Mouse (Mus musculus): ENCODE results near the gene Isca2. TPM values are rescaled to one million over a fixed set of nuclear protein-coding genes. Genes with fewer than 3 reads are reported as not detected.

Isca2 gene
- polyA plus RNA-seq, 1 experiment = 80.2 TPM

DNA sequence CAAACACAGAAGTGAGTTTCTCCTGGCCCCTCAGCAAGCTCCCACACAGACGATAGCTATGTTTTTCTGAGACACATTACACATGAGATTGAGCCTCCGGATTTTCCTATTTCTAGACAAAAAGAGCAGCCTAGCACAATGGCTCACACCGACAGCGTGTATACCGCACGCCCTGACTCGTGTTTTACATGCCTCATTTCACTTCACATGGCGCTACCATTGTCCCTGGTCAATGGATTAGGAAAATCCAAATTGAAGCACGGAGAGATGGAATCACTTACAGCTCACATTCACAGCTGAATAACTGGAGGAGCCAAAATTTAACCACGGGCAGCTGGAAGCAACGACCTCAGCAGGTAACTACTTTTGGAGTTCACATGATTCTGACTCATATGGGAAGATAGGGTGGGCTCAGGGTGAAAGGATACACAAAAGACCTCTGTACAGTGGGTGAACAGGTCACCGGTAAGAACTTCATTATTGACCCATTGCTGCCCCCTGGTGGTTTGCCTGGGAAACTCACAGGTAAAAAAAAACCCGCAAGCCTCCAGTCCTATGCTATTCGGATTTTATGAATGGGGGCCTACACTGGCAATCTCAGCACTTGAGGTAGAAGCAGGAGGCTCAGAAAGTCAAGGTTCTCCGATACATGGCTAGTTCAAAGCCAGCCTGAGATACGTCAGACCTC lies 17.9 kb upstream of the Isca2 start:
- no peak for TF ChIP-seq POLR2A (IDR thresholded peaks at IDR 0.05; ENCODE audit: borderline replicate concordance, extremely low read depth, insufficient read depth, insufficient read length, poor library complexity, severe bottlenecking)
- peak; percentile 78 for TF ChIP-seq CTCF (IDR thresholded peaks at IDR 0.05; ENCODE audit: borderline replicate concordance, extremely low read depth, insufficient read depth, insufficient read length)
- peak; percentile 79 for DNase-seq (ENCODE audit: low read depth)

DNA sequence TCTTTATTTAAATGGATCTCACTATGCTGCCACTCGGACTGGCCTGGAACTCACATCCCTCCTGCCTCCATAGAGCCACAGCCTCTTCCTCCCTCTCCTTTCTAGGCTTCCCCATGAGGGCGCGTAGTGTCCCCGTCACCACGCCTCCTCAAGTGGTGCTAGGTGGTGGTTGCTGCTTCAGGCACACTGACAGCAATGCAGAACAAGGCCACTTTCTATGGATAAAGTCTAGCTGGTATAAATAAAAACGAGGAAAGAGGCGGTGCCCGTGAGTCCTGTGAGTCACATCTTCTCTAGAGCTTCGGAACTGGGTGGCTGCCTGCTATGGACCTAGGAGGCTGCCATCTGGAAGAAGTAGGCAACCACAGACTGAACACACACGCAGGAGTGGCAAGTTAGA lies 17.0 kb upstream of the Isca2 start:
- no peak for TF ChIP-seq CTCF (IDR thresholded peaks at IDR 0.05; ENCODE audit: borderline replicate concordance, extremely low read depth, insufficient read depth, insufficient read length)
- no peak for TF ChIP-seq POLR2A (IDR thresholded peaks at IDR 0.05; ENCODE audit: borderline replicate concordance, extremely low read depth, insufficient read depth, insufficient read length, poor library complexity, severe bottlenecking)
- DNase-seq (ENCODE audit: low read depth) = no peak

DNA sequence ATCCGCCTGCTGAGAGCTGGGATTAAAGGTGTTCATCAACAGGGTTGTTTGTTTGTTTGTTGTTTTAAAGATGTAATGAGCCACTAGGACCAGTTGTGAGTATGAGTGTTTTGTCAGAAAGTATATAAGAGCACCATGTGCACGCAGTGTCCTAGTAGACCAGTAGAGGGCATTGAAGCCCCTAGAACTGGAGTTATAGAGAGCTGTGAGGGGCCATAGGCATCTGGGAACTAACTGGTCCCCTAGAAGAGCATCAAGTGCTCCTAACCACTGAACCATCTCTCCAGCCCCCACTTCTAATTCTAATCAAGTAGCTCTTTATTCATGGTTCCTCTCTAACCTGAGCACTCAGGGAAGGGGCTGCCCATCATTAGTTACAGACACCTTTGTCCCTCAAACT lies 14.0 kb upstream of the Isca2 start:
- DNase-seq (ENCODE audit: low read depth) = peak; percentile 50

DNA sequence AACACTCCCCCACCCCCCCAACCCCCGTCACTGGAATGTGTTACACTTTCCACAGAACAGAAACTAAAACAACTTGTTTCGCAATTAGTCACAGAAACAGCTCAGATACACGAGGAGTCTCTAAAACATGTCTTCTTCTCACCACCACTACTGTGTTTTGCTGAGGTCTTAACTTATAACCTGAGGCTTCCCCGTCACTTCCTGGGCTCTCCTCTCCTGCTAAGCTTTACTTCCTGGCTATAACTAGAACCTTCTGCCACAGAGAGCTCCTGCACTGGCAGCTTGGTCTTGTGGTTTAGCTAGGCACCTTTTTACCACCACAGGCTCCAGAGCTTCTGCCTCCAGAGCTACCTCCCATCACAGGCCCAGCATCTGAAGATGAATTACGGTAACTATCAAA lies 10.5 kb upstream of the Isca2 start:
- no peak for DNase-seq (ENCODE audit: low read depth)
- TF ChIP-seq CTCF (IDR thresholded peaks at IDR 0.05; ENCODE audit: borderline replicate concordance, extremely low read depth, insufficient read depth, insufficient read length) (no peak), POLR2A (IDR thresholded peaks at IDR 0.05; ENCODE audit: borderline replicate concordance, extremely low read depth, insufficient read depth, insufficient read length, poor library complexity, severe bottlenecking) (no peak)

More for the DNA sequence above, 14.0 kb upstream of the Isca2 start:
- TF ChIP-seq POLR2A (IDR thresholded peaks at IDR 0.05; ENCODE audit: borderline replicate concordance, extremely low read depth, insufficient read depth, insufficient read length, poor library complexity, severe bottlenecking) = no peak
- TF ChIP-seq CTCF (IDR thresholded peaks at IDR 0.05; ENCODE audit: borderline replicate concordance, extremely low read depth, insufficient read depth, insufficient read length) = peak; percentile 52; the same call in 1 of the 2 replicates

DNA sequence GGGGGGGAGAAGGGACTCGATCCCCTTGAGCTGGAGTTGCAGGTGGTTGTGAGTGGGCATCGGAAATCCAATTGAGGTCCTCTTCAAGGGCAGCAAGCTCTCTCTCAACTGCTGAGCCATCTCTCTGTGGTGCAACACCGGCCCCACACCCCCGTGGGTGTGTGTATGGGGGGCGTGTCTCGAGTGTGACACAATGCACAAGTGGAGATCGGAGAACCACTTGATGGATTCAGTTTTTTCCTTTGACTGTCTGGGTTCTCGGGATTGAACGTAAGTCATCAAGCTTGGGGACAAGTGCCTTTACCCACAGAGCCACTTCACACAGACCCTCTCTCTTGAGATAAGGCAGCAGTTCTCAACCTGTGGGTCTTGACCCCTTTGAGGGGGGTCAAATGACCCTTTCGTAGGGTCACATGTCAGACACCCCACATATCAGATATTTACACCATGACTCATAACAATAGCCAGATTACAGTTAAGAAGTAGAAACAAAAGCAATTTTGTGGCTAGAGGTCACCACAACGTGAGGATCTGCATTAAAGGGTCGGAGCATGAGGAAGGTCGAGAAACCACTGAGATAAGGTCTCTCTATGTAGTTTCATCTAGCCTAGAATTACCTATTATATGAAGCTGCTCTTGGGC lies 9.4 kb upstream of the Isca2 start:
- DNase-seq (ENCODE audit: low read depth) = no peak
- no peak for TF ChIP-seq CTCF (IDR thresholded peaks at IDR 0.05; ENCODE audit: borderline replicate concordance, extremely low read depth, insufficient read depth, insufficient read length)
- no peak for TF ChIP-seq POLR2A (IDR thresholded peaks at IDR 0.05; ENCODE audit: borderline replicate concordance, extremely low read depth, insufficient read depth, insufficient read length, poor library complexity, severe bottlenecking)

DNA sequence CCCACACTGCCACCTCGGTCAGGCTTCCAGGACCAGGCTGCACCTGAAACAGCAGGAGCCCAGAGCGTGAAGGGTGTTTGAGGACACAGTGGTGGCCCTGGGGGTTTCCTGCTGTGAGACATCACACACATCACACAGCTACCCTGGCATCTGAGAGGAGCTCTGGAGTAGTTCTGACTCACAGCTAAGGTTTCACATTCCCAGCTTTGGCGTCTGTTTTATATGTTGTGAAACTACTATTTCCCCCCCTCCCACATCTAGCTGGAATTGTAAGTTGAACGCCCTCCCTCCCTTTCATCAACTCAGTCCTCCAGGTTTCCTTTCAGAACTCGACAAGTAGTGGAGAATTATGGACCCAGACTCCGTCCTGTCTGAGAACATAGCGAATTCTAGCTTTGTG lies 8.3 kb upstream of the Isca2 start:
- no peak for DNase-seq (ENCODE audit: low read depth)
- no peak for TF ChIP-seq POLR2A (IDR thresholded peaks at IDR 0.05; ENCODE audit: borderline replicate concordance, extremely low read depth, insufficient read depth, insufficient read length, poor library complexity, severe bottlenecking)
- TF ChIP-seq CTCF (IDR thresholded peaks at IDR 0.05; ENCODE audit: borderline replicate concordance, extremely low read depth, insufficient read depth, insufficient read length) = no peak

DNA sequence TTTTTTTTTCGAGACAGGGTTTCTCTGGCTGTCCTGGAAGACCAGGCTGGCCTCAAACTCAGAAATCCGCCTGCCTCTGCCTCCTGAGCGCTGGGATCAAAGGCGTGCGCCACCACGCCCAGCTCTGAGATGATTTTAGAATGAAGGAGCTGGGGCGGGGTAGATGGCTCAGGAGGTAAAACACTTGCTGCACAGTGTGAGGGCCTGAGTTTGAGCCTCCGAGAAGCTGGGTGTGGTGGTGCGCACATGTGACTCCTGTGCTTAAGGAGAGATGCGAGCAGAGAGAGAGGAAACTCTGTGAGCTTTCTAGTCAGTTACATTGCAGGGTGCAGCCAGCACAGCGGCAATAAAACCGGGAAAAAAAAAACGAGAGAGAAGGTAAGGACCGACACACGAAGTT lies 7.5 kb upstream of the Isca2 start:
- no peak for TF ChIP-seq CTCF (IDR thresholded peaks at IDR 0.05; ENCODE audit: borderline replicate concordance, extremely low read depth, insufficient read depth, insufficient read length)
- TF ChIP-seq POLR2A (IDR thresholded peaks at IDR 0.05; ENCODE audit: borderline replicate concordance, extremely low read depth, insufficient read depth, insufficient read length, poor library complexity, severe bottlenecking) = no peak
- DNase-seq (ENCODE audit: low read depth) = no peak

DNA sequence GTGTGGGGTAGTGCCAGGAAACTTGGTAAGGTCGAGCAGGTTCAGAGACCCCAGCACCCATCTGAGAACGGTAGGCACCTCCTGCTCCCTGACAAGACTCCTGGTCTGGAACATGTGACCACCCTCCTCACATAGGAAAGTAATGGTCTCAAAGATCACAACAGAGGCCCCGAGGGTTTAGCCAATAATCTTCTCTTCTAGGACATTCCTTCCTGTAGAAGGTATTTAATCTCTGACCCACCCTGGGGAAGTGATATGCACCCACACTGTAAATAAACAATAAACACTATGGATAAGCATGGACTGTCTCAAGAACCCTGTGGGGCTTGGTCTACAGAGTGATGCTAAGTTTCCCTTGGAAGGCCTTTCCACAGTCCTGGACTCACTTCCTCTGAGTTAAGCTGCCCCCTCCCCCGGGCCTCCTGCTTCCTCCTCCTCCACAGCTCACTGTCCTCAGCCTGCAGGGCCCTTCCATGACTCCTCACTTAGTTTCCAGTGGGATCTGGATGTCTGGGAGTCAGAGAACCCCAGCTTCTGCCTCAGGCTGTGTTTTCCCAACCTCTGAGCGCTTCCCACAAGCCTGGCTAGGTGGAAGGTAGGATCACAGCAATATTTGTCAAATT lies 6.8 kb upstream of the Isca2 start:
- DNase-seq (ENCODE audit: low read depth) = no peak
- no peak for TF ChIP-seq CTCF (IDR thresholded peaks at IDR 0.05; ENCODE audit: borderline replicate concordance, extremely low read depth, insufficient read depth, insufficient read length)
- TF ChIP-seq POLR2A (IDR thresholded peaks at IDR 0.05; ENCODE audit: borderline replicate concordance, extremely low read depth, insufficient read depth, insufficient read length, poor library complexity, severe bottlenecking) = no peak

DNA sequence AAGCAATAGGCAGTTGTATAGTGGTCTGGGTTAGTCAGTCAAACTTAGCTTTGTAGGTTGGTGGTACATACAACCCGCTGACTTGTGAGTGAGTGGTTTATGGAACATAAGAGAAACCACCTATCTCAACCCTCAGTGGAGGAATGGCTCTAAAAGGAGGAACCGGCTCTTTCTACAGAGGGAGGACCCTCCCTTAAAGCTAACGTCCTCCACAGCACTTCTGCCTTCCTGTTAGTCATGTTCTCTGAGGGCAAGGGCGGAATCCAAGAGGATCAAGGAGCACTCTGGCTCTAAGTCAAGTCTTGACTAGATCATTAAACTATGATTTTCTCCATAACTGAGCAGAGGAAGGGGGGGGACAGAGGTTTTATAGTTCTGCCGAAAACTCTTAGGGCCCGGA lies 5.5 kb upstream of the Isca2 start:
- TF ChIP-seq POLR2A (IDR thresholded peaks at IDR 0.05; ENCODE audit: borderline replicate concordance, extremely low read depth, insufficient read depth, insufficient read length, poor library complexity, severe bottlenecking) (no peak), CTCF (IDR thresholded peaks at IDR 0.05; ENCODE audit: borderline replicate concordance, extremely low read depth, insufficient read depth, insufficient read length) (no peak)
- DNase-seq (ENCODE audit: low read depth) = no peak

DNA sequence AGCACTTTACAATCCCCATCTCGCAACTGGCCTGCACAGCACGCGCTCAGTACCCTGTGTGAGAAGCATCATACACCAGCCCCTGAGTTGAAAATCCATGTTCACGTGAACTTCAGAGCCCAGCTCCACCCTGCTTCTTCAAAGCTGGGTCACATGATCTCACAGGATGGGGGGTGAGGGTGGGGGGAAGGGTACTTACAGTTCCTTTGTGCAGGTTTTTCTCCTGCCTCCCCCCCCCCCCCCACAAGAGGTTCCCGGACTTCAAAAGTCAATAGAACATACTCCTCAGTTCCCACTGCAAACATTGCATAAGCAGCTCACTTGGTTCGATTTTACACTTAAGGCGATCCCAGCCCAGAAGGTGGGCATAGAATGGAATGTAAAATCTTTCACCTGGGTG lies 3.4 kb upstream of the Isca2 start:
- DNase-seq (ENCODE audit: low read depth) = no peak
- TF ChIP-seq POLR2A (IDR thresholded peaks at IDR 0.05; ENCODE audit: borderline replicate concordance, extremely low read depth, insufficient read depth, insufficient read length, poor library complexity, severe bottlenecking) (no peak), CTCF (IDR thresholded peaks at IDR 0.05; ENCODE audit: borderline replicate concordance, extremely low read depth, insufficient read depth, insufficient read length) (no peak)

DNA sequence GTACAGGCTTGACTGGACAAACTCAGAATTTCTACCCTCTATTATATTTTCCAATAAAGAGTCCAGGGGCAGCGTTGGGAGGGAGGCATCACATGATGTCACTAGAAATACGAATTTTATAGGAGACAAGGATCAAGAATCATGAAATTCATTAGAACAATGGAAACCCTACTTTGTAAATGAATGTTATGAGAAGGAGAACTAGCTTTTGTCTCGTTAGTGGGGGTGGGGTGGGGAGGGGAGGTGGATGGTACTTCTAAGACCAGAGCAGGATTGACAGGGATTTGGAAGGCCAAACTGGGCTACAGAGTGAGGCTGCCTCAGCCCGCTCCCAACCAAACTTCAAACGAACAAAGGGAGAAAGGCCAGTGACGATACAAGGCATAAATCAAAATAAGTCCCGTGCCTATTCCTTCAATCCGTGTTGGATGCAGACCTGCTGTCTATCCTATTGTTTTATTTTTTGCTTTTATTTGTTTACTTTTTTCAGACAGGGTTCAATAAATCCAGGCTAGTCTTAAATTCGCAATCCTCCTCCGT lies 1.0 kb upstream of the Isca2 start:
- no peak for TF ChIP-seq POLR2A (IDR thresholded peaks at IDR 0.05; ENCODE audit: borderline replicate concordance, extremely low read depth, insufficient read depth, insufficient read length, poor library complexity, severe bottlenecking)
- no peak for TF ChIP-seq CTCF (IDR thresholded peaks at IDR 0.05; ENCODE audit: borderline replicate concordance, extremely low read depth, insufficient read depth, insufficient read length)
- DNase-seq (ENCODE audit: low read depth) = peak; percentile 60
